ENCODE assay signal across 11 mouse cellular contexts in the genomic region with DNA sequence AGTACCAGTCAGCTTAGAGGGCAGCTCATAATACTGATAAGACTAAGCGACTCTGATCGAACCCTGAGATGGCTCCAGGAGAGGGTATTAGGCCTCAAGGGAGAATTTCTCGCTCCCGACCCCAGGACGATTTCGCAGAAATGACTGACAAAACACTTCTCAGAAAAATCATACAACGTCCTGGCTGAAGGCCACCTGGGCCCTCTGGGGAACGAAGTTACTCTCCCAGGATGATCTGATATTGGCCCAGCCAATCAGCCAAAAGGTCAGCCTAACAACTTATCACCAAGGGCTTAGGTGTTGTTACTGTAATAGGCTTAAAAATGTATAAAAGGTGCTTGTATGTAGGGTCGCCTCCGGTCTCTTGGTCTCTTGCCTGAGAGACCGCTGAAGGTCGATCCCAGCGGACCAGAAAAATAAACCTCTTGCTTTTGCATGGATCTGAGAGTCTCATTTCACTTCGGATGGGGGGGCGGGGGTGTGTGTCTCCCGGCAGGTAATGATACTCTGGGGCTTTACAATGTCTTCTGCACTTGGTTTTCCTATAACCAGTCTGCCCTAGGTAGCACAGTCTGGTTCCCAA. TPM values are rescaled to one million over a fixed set of nuclear protein-coding genes. Genes with fewer than 3 reads are reported as not detected.
A peak's percentile ranks its signal among the peaks of the same experiment; 100 is the strongest.
DNase-seq lines count a peak whose midpoint lies in the region; ATAC-seq lines count a peak whose summit lies in the region.
"Had no signal": no experiment of that assay in that cellular context is flagged by ENCODE, and none has a peak within 500 bp of the region (broad histone marks: within the 10 kb centered on the region; RNA-seq: fewer than 3 reads in every experiment).

No protein-coding gene starts in this region.

- peak overlapping the region; percentile 79 for H3K4me2 ChIP-seq in heart, embryonic 13.5 days
- H3K4me2 ChIP-seq in neural tube, embryonic 12.5 days (replicated peaks): 0 out of 2 replicates have a peak overlapping the region, but pooled peaks have one; percentile 67
- no peak overlapping the region for H3K4me2 ChIP-seq in forebrain, embryonic 15.5 days (replicated peaks)

- H3K27ac ChIP-seq in heart, embryonic 13.5 days (replicated peaks): peak overlapping the region; percentile 91; the same call in 1 of the 2 replicates
- H3K27ac ChIP-seq in heart, embryonic 10.5 days: no peak overlapping the region
- no peak overlapping the region for H3K27ac ChIP-seq in neural tube, embryonic 12.5 days
- H3K27ac ChIP-seq in forebrain, embryonic 15.5 days (replicated peaks): peak overlapping the region; percentile 94; the same call in 1 of the 2 replicates

- H3K9me3 ChIP-seq in heart, embryonic 13.5 days: no peaks in the 10 kb centered on the region
- no peaks in the 10 kb centered on the region for H3K9me3 ChIP-seq in heart, embryonic 10.5 days
- H3K9me3 ChIP-seq in neural tube, embryonic 12.5 days: no peaks in the 10 kb centered on the region
- no peaks in the 10 kb centered on the region for H3K9me3 ChIP-seq in forebrain, embryonic 15.5 days
- H3K9me3 ChIP-seq: embryonic facial prominence, embryonic 15.5 days had no signal

- H3K36me3 ChIP-seq in heart, embryonic 13.5 days: peaks cover 2% of the 10 kb centered on the region
- peaks cover 3% of the 10 kb centered on the region; the same call in 1 of the 2 replicates for H3K36me3 ChIP-seq in heart, embryonic 10.5 days
- H3K36me3 ChIP-seq in neural tube, embryonic 12.5 days: 0 out of 2 replicates have a peak, but pooled peaks cover under 1% of the 10 kb centered on the region
- H3K36me3 ChIP-seq in forebrain, embryonic 15.5 days: no peaks in the 10 kb centered on the region
- H3K36me3 ChIP-seq: embryonic facial prominence, embryonic 15.5 days had no signal

- peaks cover 26% of the 10 kb centered on the region for H3K4me1 ChIP-seq in heart, embryonic 13.5 days
- peaks cover 6% of the 10 kb centered on the region; the same call in 1 of the 2 replicates for H3K4me1 ChIP-seq in heart, embryonic 10.5 days
- peaks cover 14% of the 10 kb centered on the region for H3K4me1 ChIP-seq in neural tube, embryonic 12.5 days
- H3K4me1 ChIP-seq in forebrain, embryonic 15.5 days: peaks cover 24% of the 10 kb centered on the region

- WGBS in heart, embryonic 13.5 days: 91% methylated on average over 16 of the region's 16 CpGs
- WGBS in heart, embryonic 10.5 days: 90% methylated on average over 16 of the region's 16 CpGs
- WGBS in neural tube, embryonic 12.5 days: 96% methylated on average over 16 of the region's 16 CpGs
- 95% methylated on average over 16 of the region's 16 CpGs for WGBS in forebrain, embryonic 15.5 days

- H3K9ac ChIP-seq in heart, embryonic 13.5 days: no peak overlapping the region
- no peak overlapping the region for H3K9ac ChIP-seq in neural tube, embryonic 12.5 days
- H3K9ac ChIP-seq in forebrain, embryonic 15.5 days (replicated peaks): no peak overlapping the region
- H3K9ac ChIP-seq: embryonic facial prominence, embryonic 15.5 days had no signal

- no peak for DNase-seq in heart, embryonic 10.5 days (ENCODE audit: low spot score)
- DNase-seq in neural tube, embryonic 10.5 days (ENCODE audit: extremely low spot score, low spot score): no peak
- DNase-seq in skeletal muscle tissue, adult 2 months (ENCODE audit: low read depth, low spot score): peak; percentile 2
- DNase-seq in layer of hippocampus, adult 8-10 months (ENCODE audit: low spot score in 2 of 2): no peak
- no peak for DNase-seq in spleen, postnatal 14 days (ENCODE audit: low spot score in 2 of 2)

- ATAC-seq in heart, embryonic 13.5 days (ENCODE audit: extremely low read depth, insufficient number of reproducible peaks, low FRiP score, low TSS enrichment): no peak
- ATAC-seq in neural tube, embryonic 12.5 days (ENCODE audit: low FRiP score, low read depth): no peak
- no peak for ATAC-seq in forebrain, embryonic 15.5 days (replicated peaks)

- H3K27me3 ChIP-seq in heart, embryonic 13.5 days (replicated peaks): no peaks in the 10 kb centered on the region
- no peaks in the 10 kb centered on the region for H3K27me3 ChIP-seq in heart, embryonic 10.5 days (ENCODE audit: insufficient read depth, poor library complexity, severe bottlenecking)
- no peaks in the 10 kb centered on the region for H3K27me3 ChIP-seq in neural tube, embryonic 12.5 days (replicated peaks)
- no peaks in the 10 kb centered on the region for H3K27me3 ChIP-seq in forebrain, embryonic 15.5 days
- H3K27me3 ChIP-seq: embryonic facial prominence, embryonic 15.5 days had no signal

- peak overlapping the region; percentile 86; the same call in 1 of the 2 replicates for H3K4me3 ChIP-seq in heart, embryonic 13.5 days
- H3K4me3 ChIP-seq in heart, embryonic 10.5 days: no peak overlapping the region
- H3K4me3 ChIP-seq in neural tube, embryonic 12.5 days: no peak overlapping the region
- 0 out of 2 replicates have a peak overlapping the region, but pooled peaks have one; percentile 70 for H3K4me3 ChIP-seq in forebrain, embryonic 15.5 days

RNA-seq across cellular contexts. Expression of a gene that starts 0.9 kb away (rescaled TPM):
- 22.5 and 24.9 TPM in 2 replicates for polyA plus RNA-seq in heart, embryonic 13.5 days (2015; fragmentation: Nextera tagmentation; extraction: Ambion mirVana)
- 23.5 and 33.1 TPM in 2 replicates for polyA plus RNA-seq in heart, embryonic 10.5 days (2016; fragmentation: Nextera tagmentation; extraction: Ambion mirVana)
- 85.0 and 87.9 TPM in 2 replicates for polyA plus RNA-seq in neural tube, embryonic 12.5 days (2016; fragmentation: Nextera tagmentation; extraction: Ambion mirVana)
- 88.7 and 107 TPM in 2 replicates for polyA plus RNA-seq in forebrain, embryonic 15.5 days (2015; fragmentation: Nextera tagmentation; extraction: Ambion mirVana)
- total RNA-seq in layer of hippocampus, adult 8-10 months (2022): 10 to 100 TPM; 27.3 to 39.2 (median 32.6) TPM

RNA-seq across cellular contexts. Expression of a gene that starts 49.8 kb away (rescaled TPM):
- polyA plus RNA-seq in heart, embryonic 13.5 days (2015; fragmentation: Nextera tagmentation; extraction: Ambion mirVana): 13.6 and 14.6 TPM in 2 replicates
- 14.0 and 19.9 TPM in 2 replicates for polyA plus RNA-seq in heart, embryonic 10.5 days (2016; fragmentation: Nextera tagmentation; extraction: Ambion mirVana)
- polyA plus RNA-seq in neural tube, embryonic 12.5 days (2016; fragmentation: Nextera tagmentation; extraction: Ambion mirVana): 6.5 and 7.3 TPM in 2 replicates
- 6.8 and 7.5 TPM in 2 replicates for polyA plus RNA-seq in forebrain, embryonic 15.5 days (2015; fragmentation: Nextera tagmentation; extraction: Ambion mirVana)
- total RNA-seq in layer of hippocampus, adult 8-10 months (2022): 1 to 10 TPM; 3.3 to 6.3 (median 4.0) TPM

RNA-seq across cellular contexts. Expression of a gene that starts 59.5 kb away (rescaled TPM):
- not detected in 2 replicates for polyA plus RNA-seq in heart, embryonic 13.5 days (2015; fragmentation: Nextera tagmentation; extraction: Ambion mirVana)
- polyA plus RNA-seq in heart, embryonic 10.5 days (2016; fragmentation: Nextera tagmentation; extraction: Ambion mirVana): not detected in 2 replicates
- polyA plus RNA-seq in neural tube, embryonic 12.5 days (2016; fragmentation: Nextera tagmentation; extraction: Ambion mirVana): not detected in 2 replicates
- not detected in 2 replicates for polyA plus RNA-seq in forebrain, embryonic 15.5 days (2015; fragmentation: Nextera tagmentation; extraction: Ambion mirVana)
- total RNA-seq in layer of hippocampus, adult 8-10 months (2022): not detected
- total RNA-seq: left cerebral cortex, postnatal 14 days had no signal
- polyA plus RNA-seq: embryonic facial prominence, embryonic 15.5 days; spleen, adult 2 months had no signal

Comparison
In these comparisons a context has a peak if more than half of its experiments do, and no peak if none do; other contexts are left out.
1. H3K27ac ChIP-seq: peak in heart, embryonic 13.5 days (single experiment) and forebrain, embryonic 15.5 days (single experiment); none in heart, embryonic 10.5 days (single experiment) and neural tube, embryonic 12.5 days (single experiment).
2. H3K4me3 ChIP-seq: peak in heart, embryonic 13.5 days (single experiment) and forebrain, embryonic 15.5 days (single experiment); none in heart, embryonic 10.5 days (single experiment) and neural tube, embryonic 12.5 days (single experiment).